Mouse (Mus musculus): ENCODE results near the gene Myadm. TPM values are rescaled to one million over a fixed set of nuclear protein-coding genes. Genes with fewer than 3 reads are reported as not detected.

Gene Myadm
- polyA plus RNA-seq, 1 experiment from 2014 or later: 36.9 TPM

- no peak overlapping the region for H3K9ac ChIP-seq (replicated peaks; ENCODE audit: low read length)
- no peaks in the 10 kb centered on the region for H3K27me3 ChIP-seq (ENCODE audit: control insufficient read depth, insufficient read depth, low read length)
- H3K4me1 ChIP-seq (ENCODE audit: control insufficient read depth, insufficient read depth, low read length): no peaks in the 10 kb centered on the region
- no peak for DNase-seq (ENCODE audit: low spot score)
- H3K4me2 ChIP-seq (ENCODE audit: low read depth, low read length): no peak overlapping the region
- H3K27ac ChIP-seq (replicated peaks; ENCODE audit: low read depth, low read length): no peak overlapping the region
- no peak overlapping the region for H3K4me3 ChIP-seq (ENCODE audit: low read depth, low read length)
- no peaks in the 10 kb centered on the region for H3K9me3 ChIP-seq (replicated peaks; ENCODE audit: control insufficient read depth, low read length)
- peaks cover 7% of the 10 kb centered on the region for H3K36me3 ChIP-seq (replicated peaks; ENCODE audit: control insufficient read depth, insufficient read depth, low read depth, low read length)
- ATAC-seq (replicated peaks; ENCODE audit: insufficient number of reproducible peaks, low FRiP score, low TSS enrichment, low read depth): no peak
- 51% methylated on average over 20 of the region's 20 CpGs for WGBS
These were observed 58.7 kb downstream of the Myadm start for GRCm38 (mm10) chr7:3347366-3348287.

- no peak for ATAC-seq (replicated peaks; ENCODE audit: insufficient number of reproducible peaks, low FRiP score, low TSS enrichment, low read depth)
- no peak for DNase-seq (ENCODE audit: low spot score)
- peaks cover 7% of the 10 kb centered on the region for H3K36me3 ChIP-seq (replicated peaks; ENCODE audit: control insufficient read depth, insufficient read depth, low read depth, low read length)
These were observed 59.4 kb downstream of the Myadm start for GRCm38 (mm10) chr7:3348326-3348725.

GRCm38 (mm10) chr7:3349775-3350174 is 60.9 kb downstream of the Myadm start:
- ATAC-seq (replicated peaks; ENCODE audit: insufficient number of reproducible peaks, low FRiP score, low TSS enrichment, low read depth): no peak
- Histone ChIP-seq H3K4me1 (ENCODE audit: control insufficient read depth, insufficient read depth, low read length) (no peaks in the 10 kb centered on the region), H3K36me3 (replicated peaks; ENCODE audit: control insufficient read depth, insufficient read depth, low read depth, low read length) (peaks cover 7% of the 10 kb centered on the region), H3K9ac (replicated peaks; ENCODE audit: low read length) (no peak overlapping the region), H3K27me3 (ENCODE audit: control insufficient read depth, insufficient read depth, low read length) (no peaks in the 10 kb centered on the region), H3K27ac (replicated peaks; ENCODE audit: low read depth, low read length) (no peak overlapping the region), H3K4me3 (ENCODE audit: low read depth, low read length) (no peak overlapping the region), H3K4me2 (ENCODE audit: low read depth, low read length) (no peak overlapping the region), H3K9me3 (replicated peaks; ENCODE audit: control insufficient read depth, low read length) (no peaks in the 10 kb centered on the region)
- no peak for DNase-seq (ENCODE audit: low spot score)
- WGBS: 90% methylated on average over 9 of the region's 9 CpGs

More at GRCm38 (mm10) chr7:3348326-3348725, 59.4 kb downstream of the Myadm start:
- 57% methylated on average over 5 of the region's 5 CpGs for WGBS
- Histone ChIP-seq H3K9ac (replicated peaks; ENCODE audit: low read length) (no peak overlapping the region), H3K9me3 (replicated peaks; ENCODE audit: control insufficient read depth, low read length) (no peaks in the 10 kb centered on the region), H3K4me2 (ENCODE audit: low read depth, low read length) (no peak overlapping the region), H3K27me3 (ENCODE audit: control insufficient read depth, insufficient read depth, low read length) (no peaks in the 10 kb centered on the region), H3K27ac (replicated peaks; ENCODE audit: low read depth, low read length) (no peak overlapping the region), H3K4me1 (ENCODE audit: control insufficient read depth, insufficient read depth, low read length) (no peaks in the 10 kb centered on the region), H3K4me3 (ENCODE audit: low read depth, low read length) (no peak overlapping the region)

Other genes with a start within 250 kb of the Myadm start
- gene AU018091, start 119.9 kb upstream of the Myadm start, polyA plus RNA-seq (2014; fragmentation: Nextera tagmentation; extraction: Ambion mirVana): 0.14 and 0.20 TPM in 2 replicates
- not detected in 2 replicates for gene Nlrp12, start 39.3 kb upstream of the Myadm start, polyA plus RNA-seq (2014; fragmentation: Nextera tagmentation; extraction: Ambion mirVana)
- gene Prkcg, start 99 bp downstream of the Myadm start, polyA plus RNA-seq (2014; fragmentation: Nextera tagmentation; extraction: Ambion mirVana): 0.39 and 2.0 TPM in 2 replicates
- gene Cacng7, start 43.9 kb downstream of the Myadm start, polyA plus RNA-seq (2014; fragmentation: Nextera tagmentation; extraction: Ambion mirVana): 2.6 and 2.9 TPM in 2 replicates
- gene Cacng8, start 101.6 kb downstream of the Myadm start, polyA plus RNA-seq (2014; fragmentation: Nextera tagmentation; extraction: Ambion mirVana): 4.7 and 6.5 TPM in 2 replicates
- gene Cacng6, start 135.1 kb downstream of the Myadm start, polyA plus RNA-seq (2014; fragmentation: Nextera tagmentation; extraction: Ambion mirVana): 0.34 TPM in 1 of 2 replicates, not detected in the other
- not detected in 2 replicates for gene Tarm1, start 213.5 kb downstream of the Myadm start, polyA plus RNA-seq (2014; fragmentation: Nextera tagmentation; extraction: Ambion mirVana)

All from embryonic facial prominence, embryonic 11.5 days (tissue).